Mouse (Mus musculus) embryonic fibroblast, embryonic 13.5 days (primary cell): Measurements from ENCODE around the gene Olfr301.

Source experiments
- CTCF ChIP-seq: IDR thresholded peaks from 2 replicates; pipeline ENCODE4 v1.5.1; 2011; ENCODE audit warnings: mild to moderate bottlenecking, control low read depth, low read length, moderate library complexity, borderline replicate concordance; ENCODE audit not compliant: insufficient read depth
- POLR2A ChIP-seq: IDR thresholded peaks from 2 replicates; pipeline ENCODE4 v1.6.1; 2011; ENCODE audit warnings: low read depth, mild to moderate bottlenecking, control low read depth, low read length, moderate library complexity

- no peak for TF ChIP-seq CTCF
- no peak for TF ChIP-seq POLR2A
Observed at GRCm38 (mm10) chr7:86403546-86403945, at the start of gene Olfr301.
